Mouse (Mus musculus): Measurements from ENCODE around the gene Reg3g. TPM values are rescaled to one million over a fixed set of nuclear protein-coding genes. Genes with fewer than 3 reads are reported as not detected.

Gene Reg3g
- polyA plus RNA-seq (2015; fragmentation: Nextera tagmentation; extraction: Ambion mirVana), result not detected in 2 replicates

DNA sequence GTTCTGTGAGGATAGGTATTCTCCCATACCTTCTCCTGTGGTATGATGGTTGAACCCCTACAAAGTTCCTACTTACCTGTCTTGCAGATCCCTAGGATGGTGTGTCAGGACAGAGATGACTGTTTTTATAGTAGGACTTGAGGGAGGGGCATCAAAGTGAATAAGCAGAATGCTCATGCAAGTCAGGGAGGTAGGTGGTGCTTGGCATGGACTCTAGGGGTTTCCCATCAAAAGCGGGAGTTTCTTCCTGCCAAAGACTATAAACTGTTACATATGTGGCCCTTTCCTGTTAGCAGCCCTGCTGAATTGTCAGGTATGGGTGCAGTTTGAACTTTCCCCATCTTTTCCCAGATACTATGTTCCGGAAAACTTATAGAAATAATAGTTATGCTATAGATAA, at the start of gene Reg3g:
TSS of gene Reg3g (minus strand) at position 101 of the 400 bp plus-strand sequence.
- no peaks in the 10 kb centered on the region for H3K4me1 ChIP-seq (ENCODE audit: insufficient read depth, low read length)
- no peak for ATAC-seq (ENCODE audit: low FRiP score, low TSS enrichment)
- WGBS, result 86% methylated on average over 2 of the region's 2 CpGs
- H3K27me3 ChIP-seq (ENCODE audit: insufficient read depth, low read length), result no peaks in the 10 kb centered on the region
- no peaks in the 10 kb centered on the region for H3K9me3 ChIP-seq (ENCODE audit: low read length)
- no peak within 1 kb of the TSS for H3K27ac ChIP-seq (ENCODE audit: low read length)
- no peak within 1 kb of the TSS for H3K4me2 ChIP-seq (replicated peaks; ENCODE audit: low read depth, low read length)
- H3K9ac ChIP-seq (replicated peaks; ENCODE audit: low read length), result no peak within 1 kb of the TSS
- H3K4me3 ChIP-seq (ENCODE audit: low read length), result no peak within 1 kb of the TSS
- no peaks in the 10 kb centered on the region for H3K36me3 ChIP-seq (ENCODE audit: insufficient read depth, low read length)

DNA sequence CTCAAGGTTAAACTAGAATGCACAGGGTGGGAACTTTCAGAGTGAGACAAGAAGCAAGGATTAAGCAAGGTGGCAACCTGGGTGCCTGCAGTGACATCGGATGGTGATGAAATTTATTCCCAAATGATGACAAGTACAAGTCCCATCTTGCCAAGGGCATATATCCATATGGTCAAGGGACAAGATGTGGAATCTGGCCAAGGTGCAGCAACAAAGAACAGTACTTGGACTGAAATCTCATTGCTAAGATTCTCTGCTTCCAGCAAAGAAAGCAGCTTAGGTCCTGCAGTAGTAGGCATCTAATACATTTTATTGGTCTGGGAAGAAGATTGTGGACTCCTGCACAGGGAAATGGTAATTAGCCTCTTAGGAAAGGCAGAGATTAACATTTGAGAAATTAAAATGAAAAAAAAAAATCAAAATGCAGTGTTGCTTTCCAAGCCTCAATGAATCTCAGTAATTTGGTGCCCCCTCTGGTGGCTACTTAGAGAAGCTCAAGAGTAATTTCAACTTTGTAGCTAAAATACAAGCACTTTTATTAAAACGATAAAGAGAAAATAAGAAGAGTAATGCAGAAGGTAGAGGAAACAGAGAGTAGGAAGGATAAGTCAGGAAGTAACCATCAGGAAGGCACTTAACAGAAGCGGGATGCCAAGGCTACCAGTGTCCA, 47.2 kb upstream of the Reg3g start:
- ATAC-seq (ENCODE audit: low FRiP score, low TSS enrichment), result no peak
- WGBS, result 66% methylated on average over 3 of the region's 3 CpGs
- no peaks in the 10 kb centered on the region for H3K36me3 ChIP-seq (ENCODE audit: insufficient read depth, low read length)

DNA sequence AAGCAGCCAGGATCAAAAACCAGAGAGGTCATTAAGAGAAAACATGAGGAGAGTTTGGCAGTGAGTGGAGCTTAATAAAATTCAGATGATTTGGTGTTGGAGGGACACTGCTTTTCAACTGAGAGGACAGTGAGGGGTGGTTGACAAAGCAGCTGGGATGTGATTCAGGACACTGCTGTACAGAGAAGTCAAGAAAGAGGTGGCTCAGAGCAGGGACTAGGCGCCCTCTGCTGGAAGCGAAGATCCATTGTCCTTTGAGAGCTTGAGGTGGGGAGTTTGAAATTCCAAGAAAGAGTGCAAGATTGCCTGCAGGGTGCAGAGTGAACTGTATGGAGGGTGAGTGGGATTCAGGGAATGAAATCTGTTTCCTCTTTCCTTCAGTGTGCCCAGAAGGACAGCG, 44.2 kb upstream of the Reg3g start:
- Histone ChIP-seq H3K27me3 (ENCODE audit: insufficient read depth, low read length) (no peaks in the 10 kb centered on the region), H3K27ac (ENCODE audit: low read length) (no peak overlapping the region), H3K4me2 (replicated peaks; ENCODE audit: low read depth, low read length) (no peak overlapping the region), H3K4me1 (ENCODE audit: insufficient read depth, low read length) (no peaks in the 10 kb centered on the region), H3K4me3 (ENCODE audit: low read length) (no peak overlapping the region), H3K36me3 (ENCODE audit: insufficient read depth, low read length) (no peaks in the 10 kb centered on the region), H3K9ac (replicated peaks; ENCODE audit: low read length) (no peak overlapping the region), H3K9me3 (ENCODE audit: low read length) (no peaks in the 10 kb centered on the region)
- WGBS, result 7% methylated on average over 3 of the region's 3 CpGs
- ATAC-seq (ENCODE audit: low FRiP score, low TSS enrichment), result 0 out of 2 replicates have a peak, but pooled peaks have one; percentile 39

More for the DNA sequence above, 47.2 kb upstream of the Reg3g start:
- no peaks in the 10 kb centered on the region for H3K4me1 ChIP-seq (ENCODE audit: insufficient read depth, low read length)
- no peak overlapping the region for H3K27ac ChIP-seq (ENCODE audit: low read length)
- no peak overlapping the region for H3K4me2 ChIP-seq (replicated peaks; ENCODE audit: low read depth, low read length)
- H3K9me3 ChIP-seq (ENCODE audit: low read length), result no peaks in the 10 kb centered on the region
- no peak overlapping the region for H3K9ac ChIP-seq (replicated peaks; ENCODE audit: low read length)
- no peak overlapping the region for H3K4me3 ChIP-seq (ENCODE audit: low read length)
- H3K27me3 ChIP-seq (ENCODE audit: insufficient read depth, low read length), result no peaks in the 10 kb centered on the region

DNA sequence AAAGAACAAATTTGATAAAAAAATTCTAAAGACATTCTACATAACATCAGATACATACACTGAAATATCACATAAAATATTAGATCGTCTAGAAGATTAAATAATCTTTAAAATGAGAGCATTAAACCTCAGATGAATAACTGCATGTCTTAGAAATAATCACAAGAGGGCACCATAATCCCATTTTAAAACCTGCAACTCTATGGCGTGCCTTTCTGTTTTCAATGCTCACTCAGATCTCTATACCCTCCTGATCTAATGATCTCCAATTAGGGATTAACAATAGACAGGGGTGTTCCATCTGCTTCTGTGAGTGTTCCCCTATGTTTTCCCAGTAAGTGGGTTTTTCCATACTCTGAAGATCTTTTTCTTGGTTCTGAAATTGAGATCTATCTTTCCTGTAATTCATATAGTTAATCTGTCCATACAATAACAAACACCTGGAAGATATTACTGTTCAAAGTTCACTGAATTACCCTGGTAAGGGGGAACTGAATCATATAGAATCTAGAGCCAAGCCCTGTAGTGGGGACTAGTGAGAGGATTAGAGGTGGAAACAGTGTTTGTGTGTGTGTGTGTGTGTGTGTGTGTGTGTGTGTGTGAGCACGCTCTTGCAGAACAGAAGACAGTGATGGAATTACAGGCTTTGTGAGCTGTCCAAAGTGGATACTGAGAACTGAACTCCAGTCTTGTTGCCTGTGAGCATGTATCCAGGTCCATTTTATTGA, 41.7 kb upstream of the Reg3g start:
- ATAC-seq (ENCODE audit: low FRiP score, low TSS enrichment), result no peak
- Histone ChIP-seq H3K4me3 (ENCODE audit: low read length) (no peak overlapping the region), H3K4me1 (ENCODE audit: insufficient read depth, low read length) (no peaks in the 10 kb centered on the region), H3K27ac (ENCODE audit: low read length) (no peak overlapping the region), H3K9ac (replicated peaks; ENCODE audit: low read length) (no peak overlapping the region), H3K36me3 (ENCODE audit: insufficient read depth, low read length) (no peaks in the 10 kb centered on the region), H3K4me2 (replicated peaks; ENCODE audit: low read depth, low read length) (no peak overlapping the region), H3K9me3 (ENCODE audit: low read length) (no peaks in the 10 kb centered on the region), H3K27me3 (ENCODE audit: insufficient read depth, low read length) (no peaks in the 10 kb centered on the region)
- 58% methylated on average over 3 of the region's 3 CpGs for WGBS

DNA sequence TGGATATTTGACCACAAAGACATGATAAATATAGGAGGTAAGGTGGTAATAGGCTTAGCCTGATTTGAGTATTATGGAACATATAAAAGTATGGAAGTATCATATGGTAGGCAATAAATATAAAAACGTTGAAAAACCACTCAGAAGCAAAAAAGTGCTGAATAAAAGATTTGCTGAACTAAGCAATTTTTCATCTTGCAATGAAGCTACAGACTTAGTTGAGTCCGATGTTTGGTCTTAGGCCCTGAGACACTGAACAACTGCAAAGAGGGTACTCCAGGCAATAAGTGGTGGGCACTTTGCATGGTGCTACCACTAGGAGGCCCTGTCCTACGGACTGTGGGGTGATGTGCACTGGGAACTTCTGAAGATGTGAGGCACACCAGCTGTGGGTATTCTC, 37.1 kb upstream of the Reg3g start:
- no peaks in the 10 kb centered on the region for H3K27me3 ChIP-seq (ENCODE audit: insufficient read depth, low read length)
- no peak for ATAC-seq (ENCODE audit: low FRiP score, low TSS enrichment)
- H3K4me2 ChIP-seq (replicated peaks; ENCODE audit: low read depth, low read length), result no peak overlapping the region
- WGBS, result 63% methylated on average over 3 of the region's 3 CpGs
- no peak overlapping the region for H3K27ac ChIP-seq (ENCODE audit: low read length)
- no peaks in the 10 kb centered on the region for H3K9me3 ChIP-seq (ENCODE audit: low read length)
- H3K9ac ChIP-seq (replicated peaks; ENCODE audit: low read length), result no peak overlapping the region
- no peak overlapping the region for H3K4me3 ChIP-seq (ENCODE audit: low read length)
- no peaks in the 10 kb centered on the region for H3K4me1 ChIP-seq (ENCODE audit: insufficient read depth, low read length)
- no peaks in the 10 kb centered on the region for H3K36me3 ChIP-seq (ENCODE audit: insufficient read depth, low read length)

DNA sequence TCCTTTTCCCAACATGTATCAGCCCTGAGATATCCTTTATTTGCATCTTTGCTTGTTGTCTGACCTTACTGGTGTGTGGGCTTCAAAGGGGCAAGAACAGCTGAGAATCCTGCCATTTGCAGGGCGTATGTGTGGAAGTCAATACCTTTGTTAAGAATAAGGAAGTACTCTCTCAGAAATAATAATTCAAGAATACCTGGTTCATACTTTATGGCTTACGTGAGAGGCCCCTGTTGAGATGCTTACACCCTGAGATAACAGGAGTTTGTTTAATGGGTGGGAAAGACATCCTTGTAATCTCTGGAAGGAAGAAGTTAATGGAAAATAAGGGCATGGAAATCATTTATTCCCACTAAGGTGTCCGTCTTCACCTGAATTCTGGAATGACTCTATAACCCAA, 26.0 kb upstream of the Reg3g start:
- H3K9ac ChIP-seq (replicated peaks; ENCODE audit: low read length), result no peak overlapping the region
- H3K27ac ChIP-seq (ENCODE audit: low read length), result no peak overlapping the region
- no peaks in the 10 kb centered on the region for H3K4me1 ChIP-seq (ENCODE audit: insufficient read depth, low read length)
- WGBS, result 87% methylated on average over 3 of the region's 3 CpGs
- no peaks in the 10 kb centered on the region for H3K9me3 ChIP-seq (ENCODE audit: low read length)
- H3K36me3 ChIP-seq (ENCODE audit: insufficient read depth, low read length), result no peaks in the 10 kb centered on the region
- no peak overlapping the region for H3K4me2 ChIP-seq (replicated peaks; ENCODE audit: low read depth, low read length)
- no peak overlapping the region for H3K4me3 ChIP-seq (ENCODE audit: low read length)
- no peak for ATAC-seq (ENCODE audit: low FRiP score, low TSS enrichment)
- no peaks in the 10 kb centered on the region for H3K27me3 ChIP-seq (ENCODE audit: insufficient read depth, low read length)

DNA sequence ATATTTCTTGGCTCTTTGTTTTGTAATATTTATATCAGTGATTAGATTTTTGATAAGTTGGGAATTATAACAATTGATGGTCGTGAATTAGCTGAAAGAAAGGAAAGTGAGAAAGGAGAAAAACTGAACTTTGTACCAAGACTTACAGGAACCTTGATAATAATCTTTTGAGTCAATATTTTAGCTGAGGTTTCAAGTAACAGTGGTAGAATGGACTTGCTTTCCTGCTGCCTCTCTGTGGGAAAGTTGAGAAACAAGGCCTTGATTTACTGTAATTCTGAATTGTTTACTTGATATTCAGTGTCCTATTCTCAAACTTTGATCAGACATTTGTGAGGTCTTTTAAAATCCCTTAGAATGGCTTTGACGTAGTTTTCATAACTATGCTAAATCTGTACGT, 615 bp upstream of the Reg3g start:
- 75% methylated on average over 3 of the region's 3 CpGs for WGBS
- no peaks in the 10 kb centered on the region for H3K36me3 ChIP-seq (ENCODE audit: insufficient read depth, low read length)

DNA sequence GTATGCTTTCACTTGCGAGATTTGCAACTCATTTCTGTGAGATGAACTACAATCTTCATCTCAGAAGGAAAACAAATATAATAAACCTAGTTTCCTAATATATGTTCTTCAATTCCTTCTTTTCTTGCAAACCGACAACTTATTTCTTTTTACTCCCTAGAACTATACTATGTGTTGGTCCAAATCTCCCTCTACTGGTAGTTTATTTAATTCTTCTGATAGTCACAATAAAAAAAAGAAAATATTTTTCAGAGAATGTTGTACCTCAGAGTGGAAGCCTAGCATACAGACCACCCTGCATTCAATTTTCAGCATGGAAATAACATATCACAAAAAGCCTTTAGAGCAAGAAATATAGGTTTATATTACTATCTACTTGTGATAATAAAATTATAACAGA, 5.4 kb downstream of the Reg3g start:
- H3K27me3 ChIP-seq (ENCODE audit: insufficient read depth, low read length), result no peaks in the 10 kb centered on the region
- H3K4me2 ChIP-seq (replicated peaks; ENCODE audit: low read depth, low read length), result no peak overlapping the region
- no peak overlapping the region for H3K9ac ChIP-seq (replicated peaks; ENCODE audit: low read length)
- no peaks in the 10 kb centered on the region for H3K9me3 ChIP-seq (ENCODE audit: low read length)
- no peaks in the 10 kb centered on the region for H3K4me1 ChIP-seq (ENCODE audit: insufficient read depth, low read length)
- H3K27ac ChIP-seq (ENCODE audit: low read length), result no peak overlapping the region
- no peaks in the 10 kb centered on the region for H3K36me3 ChIP-seq (ENCODE audit: insufficient read depth, low read length)
- 83% methylated on average over 2 of the region's 2 CpGs for WGBS
- no peak for ATAC-seq (ENCODE audit: low FRiP score, low TSS enrichment)
- no peak overlapping the region for H3K4me3 ChIP-seq (ENCODE audit: low read length)

More for the DNA sequence above, 615 bp upstream of the Reg3g start:
- no peaks in the 10 kb centered on the region for H3K27me3 ChIP-seq (ENCODE audit: insufficient read depth, low read length)
- H3K4me3 ChIP-seq (ENCODE audit: low read length), result no peak overlapping the region
- no peak overlapping the region for H3K4me2 ChIP-seq (replicated peaks; ENCODE audit: low read depth, low read length)
- H3K9ac ChIP-seq (replicated peaks; ENCODE audit: low read length), result no peak overlapping the region
- H3K27ac ChIP-seq (ENCODE audit: low read length), result no peak overlapping the region
- H3K4me1 ChIP-seq (ENCODE audit: insufficient read depth, low read length), result no peaks in the 10 kb centered on the region
- no peak for ATAC-seq (ENCODE audit: low FRiP score, low TSS enrichment)
- no peaks in the 10 kb centered on the region for H3K9me3 ChIP-seq (ENCODE audit: low read length)

DNA sequence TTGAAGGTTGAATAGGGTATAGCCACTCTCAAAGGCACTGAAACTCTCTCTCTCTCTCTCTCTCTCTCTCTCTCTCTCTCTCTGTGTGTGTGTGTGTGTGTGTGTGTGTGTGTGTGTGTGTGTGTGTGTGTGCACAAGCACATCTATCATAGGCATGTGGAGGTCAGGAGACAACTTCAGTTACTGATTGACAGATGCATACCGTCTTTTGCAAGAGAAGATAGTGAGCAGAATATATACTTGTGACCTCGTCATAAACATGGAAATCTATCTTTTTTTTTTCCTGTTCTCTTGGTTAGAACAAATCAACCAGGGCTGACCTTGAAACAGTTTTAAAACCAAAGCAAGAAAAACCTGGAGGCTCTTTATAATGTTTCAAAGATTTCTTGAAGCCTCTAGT, 6.3 kb downstream of the Reg3g start:
- WGBS, result 79% methylated on average over 2 of the region's 2 CpGs
- no peak for ATAC-seq (ENCODE audit: low FRiP score, low TSS enrichment)
- H3K27me3 ChIP-seq (ENCODE audit: insufficient read depth, low read length), result no peaks in the 10 kb centered on the region
- no peak overlapping the region for H3K9ac ChIP-seq (replicated peaks; ENCODE audit: low read length)
- no peak overlapping the region for H3K4me3 ChIP-seq (ENCODE audit: low read length)
- no peaks in the 10 kb centered on the region for H3K4me1 ChIP-seq (ENCODE audit: insufficient read depth, low read length)
- no peaks in the 10 kb centered on the region for H3K9me3 ChIP-seq (ENCODE audit: low read length)
- no peak overlapping the region for H3K27ac ChIP-seq (ENCODE audit: low read length)
- no peak overlapping the region for H3K4me2 ChIP-seq (replicated peaks; ENCODE audit: low read depth, low read length)
- no peaks in the 10 kb centered on the region for H3K36me3 ChIP-seq (ENCODE audit: insufficient read depth, low read length)

DNA sequence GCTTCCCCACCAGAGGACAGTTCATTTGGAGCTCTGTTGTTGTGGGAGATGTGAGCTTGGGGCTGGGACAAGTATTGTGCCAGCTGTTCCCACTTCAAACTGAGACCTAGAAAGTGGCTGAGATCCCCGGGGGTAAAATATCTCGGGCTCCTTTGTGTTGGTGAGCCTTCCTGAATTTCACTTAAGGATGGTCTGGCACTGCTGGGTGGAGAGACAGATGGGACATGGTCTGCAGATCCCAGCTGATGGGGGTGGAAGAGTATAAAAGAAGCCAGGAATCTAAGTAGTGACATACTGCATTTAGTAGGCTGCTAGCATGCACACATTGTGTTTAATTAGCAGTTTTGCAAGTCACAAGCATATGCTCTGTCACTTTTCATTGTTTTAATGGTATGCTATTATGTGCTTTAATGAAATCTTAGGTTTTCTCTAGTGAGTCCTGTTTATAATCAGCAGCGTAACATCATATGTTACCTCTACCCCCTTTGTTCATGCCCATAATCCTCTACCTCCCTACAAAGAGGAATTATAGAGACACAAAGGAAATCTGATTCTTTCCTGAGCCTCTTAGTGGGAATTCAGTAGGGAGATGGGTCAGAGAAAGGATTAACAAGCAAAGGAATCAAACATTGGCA, 8.4 kb downstream of the Reg3g start:
- H3K9me3 ChIP-seq (ENCODE audit: low read length), result no peaks in the 10 kb centered on the region
- no peak overlapping the region for H3K27ac ChIP-seq (ENCODE audit: low read length)
- H3K4me3 ChIP-seq (ENCODE audit: low read length), result no peak overlapping the region
- no peak for ATAC-seq (ENCODE audit: low FRiP score, low TSS enrichment)
- H3K36me3 ChIP-seq (ENCODE audit: insufficient read depth, low read length), result no peaks in the 10 kb centered on the region
- no peak overlapping the region for H3K4me2 ChIP-seq (replicated peaks; ENCODE audit: low read depth, low read length)
- no peaks in the 10 kb centered on the region for H3K27me3 ChIP-seq (ENCODE audit: insufficient read depth, low read length)
- no peak overlapping the region for H3K9ac ChIP-seq (replicated peaks; ENCODE audit: low read length)
- no peaks in the 10 kb centered on the region for H3K4me1 ChIP-seq (ENCODE audit: insufficient read depth, low read length)
- 66% methylated on average over 3 of the region's 3 CpGs for WGBS

Measured in kidney, embryonic 16.5 days (tissue).